Mouse (Mus musculus): Measurements from ENCODE around the gene Rbm47. TPM values are rescaled to one million over a fixed set of nuclear protein-coding genes. Genes with fewer than 3 reads are reported as not detected.
A peak's percentile ranks its signal among the peaks of the same experiment; 100 is the strongest.

Gene Rbm47
- polyA plus RNA-seq, 1 experiment from 2014 or later: 41.5 TPM

DNA sequence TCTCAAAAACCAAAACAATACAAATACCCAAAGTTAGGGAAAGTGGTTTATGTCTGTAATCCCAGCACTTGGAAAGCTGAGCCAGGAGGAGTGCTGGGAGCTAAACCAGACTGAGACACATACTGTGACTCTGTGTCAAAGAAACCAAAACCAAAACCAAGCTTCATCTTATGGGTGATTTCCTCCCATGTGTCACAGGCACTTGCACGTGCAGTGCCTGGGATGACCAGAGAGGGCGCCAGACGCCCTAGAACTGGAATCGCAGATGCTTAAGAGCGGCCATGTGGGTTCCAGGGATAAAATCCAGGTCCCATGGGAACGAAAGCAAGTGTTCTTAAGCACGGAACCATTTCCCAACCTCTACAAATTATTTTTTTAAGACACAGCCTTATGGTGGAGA is 89.6 kb downstream of the Rbm47 start:
- WGBS: 52% methylated on average over 7 of the region's 7 CpGs
- H3K9me3 ChIP-seq (ENCODE audit: low read length): no peaks in the 10 kb centered on the region
- no peak overlapping the region for H3K9ac ChIP-seq (replicated peaks; ENCODE audit: low read depth)
- no peaks in the 10 kb centered on the region for H3K36me3 ChIP-seq (ENCODE audit: insufficient read depth, low read length)
- ATAC-seq (no peak; the same call in 1 of the 2 replicates), DNase-seq (ENCODE audit: low spot score) (peak; percentile 79)
- no peaks in the 10 kb centered on the region for H3K4me1 ChIP-seq (ENCODE audit: insufficient read depth, low read depth, low read length)
- no peak overlapping the region for H3K4me3 ChIP-seq (ENCODE audit: low read depth, low read length)
- no peak for TF ChIP-seq EP300 (IDR thresholded peaks at IDR 0.05)
- TF ChIP-seq CTCF (IDR thresholded peaks at IDR 0.05): peak; percentile 85
- no peak overlapping the region for H3K27ac ChIP-seq (ENCODE audit: low read length)
- no peak overlapping the region for H3K4me2 ChIP-seq (replicated peaks; ENCODE audit: low read depth, low read length)
- no peaks in the 10 kb centered on the region for H3K27me3 ChIP-seq (replicated peaks; ENCODE audit: insufficient read depth, low read length)

DNA sequence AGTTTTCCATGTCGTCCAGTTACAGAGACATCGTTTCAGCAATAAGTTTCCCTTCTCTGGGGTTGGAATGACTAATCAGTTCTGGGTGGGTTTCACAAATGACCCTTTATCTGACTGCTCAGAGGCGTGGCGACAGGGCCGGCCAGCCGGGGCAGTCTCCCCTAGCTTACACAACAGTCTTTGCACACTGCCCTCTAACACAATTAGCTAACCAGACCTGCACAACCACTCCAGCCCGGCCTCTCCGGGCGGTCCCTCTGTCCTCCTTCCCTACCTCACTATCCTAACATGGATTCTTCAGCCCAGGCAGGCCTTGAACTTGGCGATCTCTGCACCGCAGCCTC is 90.7 kb downstream of the Rbm47 start:
- Histone ChIP-seq H3K4me2 (replicated peaks; ENCODE audit: low read depth, low read length) (no peak overlapping the region), H3K27ac (ENCODE audit: low read length) (peak overlapping the region; percentile 86), H3K4me3 (ENCODE audit: low read depth, low read length) (no peak overlapping the region), H3K4me1 (ENCODE audit: insufficient read depth, low read depth, low read length) (no peaks in the 10 kb centered on the region), H3K36me3 (ENCODE audit: insufficient read depth, low read length) (no peaks in the 10 kb centered on the region), H3K27me3 (replicated peaks; ENCODE audit: insufficient read depth, low read length) (no peaks in the 10 kb centered on the region), H3K9me3 (ENCODE audit: low read length) (no peaks in the 10 kb centered on the region), H3K9ac (replicated peaks; ENCODE audit: low read depth) (no peak overlapping the region)
- TF ChIP-seq CTCF (IDR thresholded peaks at IDR 0.05): no peak
- TF ChIP-seq EP300 (IDR thresholded peaks at IDR 0.05): no peak
- peak; percentile 74 for DNase-seq (ENCODE audit: low spot score)
- ATAC-seq: peak; percentile 46
- 58% methylated on average over 11 of the region's 11 CpGs for WGBS

DNA sequence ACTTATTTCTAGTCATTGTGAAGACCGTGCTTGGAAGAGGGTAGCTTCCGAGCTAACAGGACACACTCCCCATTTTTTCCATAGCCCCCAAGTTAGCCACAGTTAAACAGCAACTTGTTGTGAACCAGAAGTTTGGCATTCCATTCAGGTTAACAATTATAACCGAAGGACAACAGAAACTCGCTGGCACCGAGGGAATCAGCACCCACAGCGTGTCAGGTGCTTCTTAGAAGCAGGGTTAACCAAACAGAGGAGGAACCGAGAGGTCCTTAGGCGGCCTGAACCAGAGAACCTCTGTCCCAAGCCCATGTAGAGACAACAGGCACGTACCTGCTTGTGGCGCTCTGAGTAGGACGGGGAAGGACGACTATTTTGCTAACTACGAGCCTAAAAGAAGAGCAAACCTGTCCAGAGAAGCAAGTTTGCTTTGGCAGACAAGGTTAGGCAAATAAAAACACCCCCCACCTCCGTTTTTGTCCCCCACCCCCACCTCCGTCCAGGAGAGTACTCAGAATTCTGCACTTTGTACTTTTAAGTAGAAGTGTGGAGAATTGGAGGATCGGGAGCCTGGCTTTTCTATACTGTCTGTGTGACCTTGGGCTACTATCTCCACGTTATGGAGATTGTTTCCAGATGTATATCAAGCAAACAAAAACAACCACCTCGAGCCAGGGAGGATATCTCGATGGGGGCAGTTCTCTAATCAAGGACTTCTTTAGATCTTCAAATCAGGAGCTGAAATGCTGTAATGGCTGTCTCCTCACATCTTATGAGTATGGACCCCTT is 91.3 kb downstream of the Rbm47 start:
- H3K27me3 ChIP-seq (replicated peaks; ENCODE audit: insufficient read depth, low read length): no peaks in the 10 kb centered on the region
- ATAC-seq (peak; percentile 60), DNase-seq (ENCODE audit: low spot score) (peak; percentile 75)
- no peaks in the 10 kb centered on the region for H3K36me3 ChIP-seq (ENCODE audit: insufficient read depth, low read length)
- H3K4me1 ChIP-seq (ENCODE audit: insufficient read depth, low read depth, low read length): no peaks in the 10 kb centered on the region
- TF ChIP-seq EP300 (IDR thresholded peaks at IDR 0.05) (no peak), CTCF (IDR thresholded peaks at IDR 0.05) (no peak)
- H3K9ac ChIP-seq (replicated peaks; ENCODE audit: low read depth): no peak overlapping the region
- WGBS: 54% methylated on average over 19 of the region's 19 CpGs
- no peak overlapping the region for H3K4me3 ChIP-seq (ENCODE audit: low read depth, low read length)
- H3K4me2 ChIP-seq (replicated peaks; ENCODE audit: low read depth, low read length): peak overlapping the region; percentile 35
- H3K27ac ChIP-seq (ENCODE audit: low read length): peak overlapping the region; percentile 86
- no peaks in the 10 kb centered on the region for H3K9me3 ChIP-seq (ENCODE audit: low read length)

DNA sequence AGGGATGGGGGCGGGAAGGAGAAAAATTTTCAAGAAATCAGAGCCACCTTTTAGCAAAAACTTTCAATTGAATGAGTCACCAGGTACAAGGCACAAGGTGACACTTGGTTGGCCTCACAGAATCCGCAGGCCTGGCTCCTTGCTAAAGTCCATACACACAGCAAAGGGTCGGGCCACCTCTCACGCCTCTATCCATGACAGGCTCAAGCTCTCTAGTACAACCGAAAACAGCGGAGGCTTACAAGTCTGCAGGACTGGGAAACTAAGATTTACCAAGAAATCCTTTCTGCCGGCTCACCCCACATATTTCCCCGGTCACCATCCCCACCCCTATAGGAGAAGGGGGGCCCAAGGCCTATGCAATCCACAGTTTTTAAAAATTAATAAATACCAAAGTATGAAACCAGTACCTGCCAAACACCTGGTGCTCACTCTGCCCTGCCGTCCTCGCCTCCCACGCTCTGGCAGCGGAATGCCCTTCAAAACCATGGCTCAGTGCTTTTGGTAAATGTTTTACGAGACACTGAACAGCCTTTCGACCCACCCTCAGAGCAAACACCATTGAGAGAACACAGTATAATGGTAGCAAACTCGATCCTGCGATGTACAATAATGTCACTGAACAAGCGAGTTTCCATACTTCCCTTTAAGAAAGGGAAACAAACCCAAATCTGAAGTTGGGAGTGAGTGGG is 92.2 kb downstream of the Rbm47 start:
- Histone ChIP-seq H3K36me3 (ENCODE audit: insufficient read depth, low read length) (no peaks in the 10 kb centered on the region), H3K9me3 (ENCODE audit: low read length) (no peaks in the 10 kb centered on the region), H3K27me3 (replicated peaks; ENCODE audit: insufficient read depth, low read length) (no peaks in the 10 kb centered on the region), H3K4me3 (ENCODE audit: low read depth, low read length) (peak overlapping the region; percentile 16; the same call in 1 of the 2 replicates), H3K4me1 (ENCODE audit: insufficient read depth, low read depth, low read length) (no peaks in the 10 kb centered on the region), H3K27ac (ENCODE audit: low read length) (peak overlapping the region; percentile 86), H3K4me2 (replicated peaks; ENCODE audit: low read depth, low read length) (peak overlapping the region; percentile 35), H3K9ac (replicated peaks; ENCODE audit: low read depth) (no peak overlapping the region)
- peak; percentile 79 for DNase-seq (ENCODE audit: low spot score)
- WGBS: 59% methylated on average over 17 of the region's 17 CpGs
- ATAC-seq: peak; percentile 65
- TF ChIP-seq CTCF (IDR thresholded peaks at IDR 0.05) (no peak), EP300 (IDR thresholded peaks at IDR 0.05) (no peak)

DNA sequence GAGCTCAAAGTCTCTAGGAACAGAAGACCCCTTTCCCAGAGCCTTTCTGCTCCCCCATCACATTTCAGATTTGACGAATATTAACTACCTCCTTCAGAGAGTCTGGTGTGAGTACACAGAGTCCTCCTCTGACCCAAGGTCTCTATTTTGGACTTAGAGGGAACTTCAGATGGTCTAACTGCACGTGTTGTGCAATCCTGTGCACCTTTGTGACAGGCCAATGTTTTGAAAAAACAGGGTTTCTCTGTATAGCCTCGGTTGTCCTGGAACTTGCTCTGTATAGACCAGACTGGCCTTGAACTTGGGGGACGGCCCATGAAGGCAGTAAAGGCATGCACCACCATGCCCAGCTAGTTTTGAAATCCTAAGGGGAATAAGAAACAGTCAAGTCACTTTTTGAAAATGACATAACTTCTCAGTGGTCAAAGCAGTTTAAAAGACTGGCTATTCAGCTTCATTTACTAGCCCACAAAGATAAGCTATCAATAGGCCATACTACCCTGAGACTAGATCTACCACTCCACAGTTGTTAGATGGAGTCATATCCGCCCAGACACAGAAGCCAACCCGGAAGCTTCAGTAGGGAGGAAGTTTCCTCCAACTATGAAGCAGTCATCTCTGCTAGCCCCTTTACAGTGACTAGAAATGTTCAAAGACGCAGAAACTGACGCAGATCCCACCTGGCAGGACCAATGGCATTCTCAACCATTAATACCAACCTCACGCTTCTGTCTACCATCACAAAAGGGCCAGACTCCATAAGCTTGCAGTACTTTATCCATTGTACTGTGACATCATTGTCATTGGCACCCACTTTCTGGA is 93.3 kb downstream of the Rbm47 start:
- Histone ChIP-seq H3K36me3 (ENCODE audit: insufficient read depth, low read length) (no peaks in the 10 kb centered on the region), H3K27me3 (replicated peaks; ENCODE audit: insufficient read depth, low read length) (no peaks in the 10 kb centered on the region), H3K9me3 (ENCODE audit: low read length) (no peaks in the 10 kb centered on the region), H3K9ac (replicated peaks; ENCODE audit: low read depth) (no peak overlapping the region), H3K27ac (ENCODE audit: low read length) (peak overlapping the region; percentile 47; the same call in 1 of the 2 replicates), H3K4me2 (replicated peaks; ENCODE audit: low read depth, low read length) (peak overlapping the region; percentile 35), H3K4me3 (ENCODE audit: low read depth, low read length) (no peak overlapping the region), H3K4me1 (ENCODE audit: insufficient read depth, low read depth, low read length) (no peaks in the 10 kb centered on the region)
- DNase-seq (ENCODE audit: low spot score) (no peak), ATAC-seq (no peak)
- no peak for TF ChIP-seq CTCF (IDR thresholded peaks at IDR 0.05)
- 59% methylated on average over 9 of the region's 9 CpGs for WGBS

DNA sequence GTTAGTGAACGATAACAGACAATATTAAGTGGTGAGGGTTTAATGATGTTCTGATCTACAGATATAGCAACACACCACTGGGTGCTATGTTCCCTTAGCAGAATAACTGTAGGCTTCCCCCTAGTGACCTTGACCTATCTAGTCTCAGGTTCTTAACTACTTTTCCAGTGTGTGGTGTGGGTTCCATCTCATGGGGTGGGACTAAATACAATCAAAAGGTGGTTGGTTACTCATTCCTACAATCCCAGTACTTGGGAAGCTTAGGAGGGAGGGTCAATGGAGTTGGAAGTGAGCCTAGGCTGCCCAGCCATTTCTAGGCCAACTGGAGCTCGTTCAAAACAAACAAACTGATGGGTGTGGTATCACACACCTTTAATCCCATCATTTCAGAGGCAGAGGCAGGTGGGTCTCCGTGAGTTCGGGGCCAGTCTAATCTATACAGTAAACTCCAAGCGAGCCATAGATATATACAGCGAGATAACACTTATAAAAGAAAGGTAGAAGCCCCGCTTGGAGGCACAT is 94.4 kb downstream of the Rbm47 start:
- DNase-seq (ENCODE audit: low spot score): no peak
- H3K4me2 ChIP-seq (replicated peaks; ENCODE audit: low read depth, low read length): no peak overlapping the region
- H3K27ac ChIP-seq (ENCODE audit: low read length): no peak overlapping the region
- TF ChIP-seq EP300 (IDR thresholded peaks at IDR 0.05): no peak
- no peak for TF ChIP-seq CTCF (IDR thresholded peaks at IDR 0.05)
- 86% methylated on average over 7 of the region's 7 CpGs for whole genome bisulfite sequencing
- no peaks in the 10 kb centered on the region for H3K4me1 ChIP-seq (ENCODE audit: insufficient read depth, low read depth, low read length)
- no peak overlapping the region for H3K4me3 ChIP-seq (ENCODE audit: low read depth, low read length)
- no peaks in the 10 kb centered on the region for H3K9me3 ChIP-seq (ENCODE audit: low read length)
- ATAC-seq: no peak
- H3K27me3 ChIP-seq (replicated peaks; ENCODE audit: insufficient read depth, low read length): no peaks in the 10 kb centered on the region
- H3K36me3 ChIP-seq (ENCODE audit: insufficient read depth, low read length): no peaks in the 10 kb centered on the region
- no peak overlapping the region for H3K9ac ChIP-seq (replicated peaks; ENCODE audit: low read depth)

Data from lung, postnatal 0 days (tissue).